Mouse (Mus musculus): Measurements from ENCODE around the gene Pak6.

Gene Pak6

GRCm38 (mm10) chr2:118665616-118666015 lies 2.5 kb downstream of the Pak6 start:
- DNase-seq = no peak

GRCm38 (mm10) chr2:118667181-118667580 lies 4.1 kb downstream of the Pak6 start:
- no peak for DNase-seq

GRCm38 (mm10) chr2:118669245-118669644 lies 6.1 kb downstream of the Pak6 start:
- no peak for DNase-seq

DNA sequence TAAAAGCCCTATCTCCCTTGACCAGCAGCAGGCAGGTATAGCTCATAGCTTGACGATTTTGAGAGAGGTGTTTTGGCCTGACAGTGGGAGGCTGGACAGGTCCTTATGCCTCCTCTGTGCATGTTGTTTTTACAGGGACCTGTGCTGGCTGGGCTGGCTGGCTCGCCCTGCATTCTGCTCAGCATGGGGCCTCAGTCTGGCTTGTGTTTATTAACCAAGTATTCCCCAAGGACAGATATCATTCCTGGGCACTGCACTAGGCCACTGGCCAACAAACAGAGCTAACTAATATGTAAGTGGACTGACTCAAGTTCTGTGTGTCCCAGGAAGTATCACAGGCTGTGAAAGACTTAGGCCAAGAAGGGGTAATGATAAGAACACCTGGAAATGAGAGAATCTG lies 6.7 kb downstream of the Pak6 start:
- no peak for DNase-seq

DNA sequence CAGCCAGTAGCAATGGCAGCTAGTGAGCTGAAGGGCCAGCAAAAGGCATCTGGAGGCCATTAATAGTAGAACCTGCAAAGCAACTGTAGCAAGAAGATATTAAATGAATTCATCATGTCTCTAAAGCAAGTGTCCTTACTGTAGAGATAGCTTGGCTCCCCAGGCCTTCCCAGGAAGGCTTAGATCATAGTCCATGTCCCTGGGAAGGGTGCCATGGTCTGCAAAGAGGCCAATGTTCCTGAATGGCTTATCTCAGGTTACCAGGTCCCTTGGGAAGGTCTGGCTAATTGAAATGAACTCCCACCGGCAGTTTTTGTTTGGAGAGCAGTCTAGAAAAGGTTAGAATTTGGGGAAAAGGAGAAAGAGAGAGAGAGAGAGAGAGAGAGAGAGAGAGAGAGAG lies 8.6 kb downstream of the Pak6 start:
- DNase-seq = no peak

DNA sequence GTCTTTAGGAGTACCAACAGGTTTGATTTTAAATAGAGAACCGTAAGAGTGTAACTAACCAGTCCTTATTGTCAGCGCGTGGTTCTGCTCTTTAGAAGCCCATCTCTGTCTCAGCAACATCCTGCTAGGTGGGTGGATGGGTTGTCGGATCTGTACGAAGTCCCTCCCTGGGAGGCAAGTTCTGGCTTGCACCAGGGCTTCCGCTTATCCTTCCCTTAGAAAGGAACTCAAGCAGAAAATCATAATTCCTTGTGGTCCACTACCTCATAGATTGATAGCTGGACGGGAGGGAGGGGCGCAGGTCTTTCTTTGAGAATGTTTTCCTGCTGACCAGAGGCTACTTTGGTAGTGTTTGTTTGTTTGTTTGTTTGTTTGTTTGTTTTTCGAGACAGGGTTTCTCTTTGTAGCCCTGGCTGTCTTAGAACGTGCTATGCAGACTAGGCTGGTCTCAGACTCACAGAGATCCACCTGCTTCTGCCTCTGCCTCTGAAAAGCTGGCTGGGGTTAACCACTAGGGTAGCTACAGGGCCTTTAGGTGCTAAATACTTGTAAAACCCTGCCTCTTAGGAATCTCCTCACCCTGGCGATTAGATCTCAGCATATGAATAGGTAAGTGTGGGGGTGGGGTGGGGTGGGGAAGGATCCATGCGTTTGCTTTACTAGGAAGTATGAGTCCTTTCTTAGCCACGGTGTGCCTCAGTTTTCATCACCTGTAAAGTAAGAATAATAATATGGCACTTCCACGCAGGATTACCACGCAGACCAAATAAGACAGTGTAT lies 10.8 kb downstream of the Pak6 start:
- no peak for DNase-seq

DNA sequence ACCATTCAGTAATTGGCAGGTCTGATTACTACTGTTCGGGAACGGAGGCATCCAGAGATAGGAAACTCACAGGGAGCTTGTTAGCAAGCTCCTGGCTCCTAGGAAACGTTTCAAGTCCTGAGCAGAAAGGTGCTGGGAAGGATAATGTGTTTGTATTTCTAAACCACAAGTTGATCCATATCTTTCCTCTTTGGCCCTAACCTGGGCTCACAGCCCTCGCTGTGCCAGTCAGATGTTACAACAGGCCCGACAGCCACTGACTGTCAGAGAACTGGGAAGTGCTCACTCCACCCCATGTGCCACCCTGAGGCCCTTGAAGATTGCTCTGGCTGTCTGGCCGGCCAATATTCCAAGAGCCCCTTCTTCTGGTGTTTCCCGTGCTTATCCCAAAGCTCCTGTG lies 11.4 kb downstream of the Pak6 start:
- no peak for DNase-seq

GRCm38 (mm10) chr2:118676839-118677741 lies 14.0 kb downstream of the Pak6 start:
- DNase-seq = peak in 1 of 2 experiments; percentile 28

DNA sequence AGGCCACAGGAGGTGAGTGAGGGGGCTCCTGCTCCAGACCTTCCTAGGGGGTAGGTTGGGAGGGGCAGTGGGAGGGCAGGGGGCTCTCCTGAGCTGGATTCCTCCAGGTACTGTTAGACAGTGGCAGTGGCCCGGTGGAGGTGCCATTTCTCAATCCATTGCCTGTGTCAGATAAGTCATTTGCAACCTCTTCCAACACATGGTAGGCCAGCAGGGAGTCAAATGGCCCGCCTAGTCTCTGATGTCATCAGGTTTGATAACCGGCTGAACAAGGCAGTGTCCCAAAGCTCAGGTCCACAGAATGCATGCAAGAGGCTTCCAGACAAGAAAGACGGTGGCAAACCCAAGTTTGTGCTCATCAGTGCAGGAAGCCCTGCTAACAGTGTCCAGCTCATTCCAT lies 14.7 kb downstream of the Pak6 start:
- DNase-seq = peak; percentile 51 to 67

DNA sequence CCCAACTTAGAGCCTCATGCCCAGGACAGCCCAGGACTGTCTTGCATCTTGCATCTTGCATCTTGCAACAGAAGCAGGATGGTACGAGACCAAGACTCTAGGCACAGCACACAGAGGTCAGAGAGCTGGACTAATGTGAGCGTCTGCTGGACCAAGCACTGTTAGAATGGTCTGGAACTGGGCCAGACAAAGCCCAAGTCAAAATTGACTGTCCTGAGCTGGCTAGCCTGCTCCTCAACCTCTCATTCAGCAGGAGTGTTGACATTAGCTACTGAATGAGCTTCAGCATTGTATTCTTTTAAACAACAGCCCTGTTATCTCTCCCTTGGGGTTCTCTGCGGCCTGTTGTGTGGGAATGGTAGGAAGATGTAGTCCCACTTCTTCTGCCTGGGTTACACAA lies 16.5 kb downstream of the Pak6 start:
- DNase-seq = no peak

- no peak for DNase-seq
Measured at GRCm38 (mm10) chr2:118680926-118681325, 17.8 kb downstream of the Pak6 start.

DNA sequence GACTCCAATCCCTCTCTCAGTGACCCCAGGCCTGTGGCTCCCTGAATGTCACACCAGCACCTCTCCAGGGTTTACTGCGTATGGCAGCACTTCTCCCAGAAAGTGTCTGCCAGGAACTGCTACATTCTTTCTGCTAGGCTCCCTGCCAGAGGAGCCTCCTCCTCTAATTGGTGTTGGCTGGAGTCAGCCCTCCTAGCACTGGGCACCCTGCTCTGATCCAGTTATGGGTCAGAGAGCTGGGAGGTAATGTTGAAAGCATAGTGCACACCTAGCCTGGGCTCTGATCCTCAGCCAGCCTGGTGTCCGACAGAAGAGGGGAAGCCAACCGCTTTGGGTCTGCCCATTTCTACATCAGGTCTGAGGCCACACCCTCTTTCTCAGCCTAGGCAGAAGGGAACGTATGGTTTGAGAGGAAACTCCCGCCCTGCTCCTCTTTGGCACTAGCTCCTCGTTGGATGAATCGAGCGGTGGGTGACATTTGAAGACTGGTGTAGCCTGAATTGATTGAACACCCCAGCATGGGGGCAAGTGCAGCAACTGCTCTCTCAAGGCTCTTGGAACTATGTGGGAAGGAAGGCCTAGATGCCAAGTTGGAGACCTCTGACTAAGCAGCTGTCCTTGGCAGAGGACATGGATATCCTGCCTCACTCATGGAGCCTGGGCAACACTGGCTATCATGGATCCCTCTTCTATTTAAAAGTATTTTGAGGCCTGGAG lies 19.6 kb downstream of the Pak6 start:
- DNase-seq = no peak

DNA sequence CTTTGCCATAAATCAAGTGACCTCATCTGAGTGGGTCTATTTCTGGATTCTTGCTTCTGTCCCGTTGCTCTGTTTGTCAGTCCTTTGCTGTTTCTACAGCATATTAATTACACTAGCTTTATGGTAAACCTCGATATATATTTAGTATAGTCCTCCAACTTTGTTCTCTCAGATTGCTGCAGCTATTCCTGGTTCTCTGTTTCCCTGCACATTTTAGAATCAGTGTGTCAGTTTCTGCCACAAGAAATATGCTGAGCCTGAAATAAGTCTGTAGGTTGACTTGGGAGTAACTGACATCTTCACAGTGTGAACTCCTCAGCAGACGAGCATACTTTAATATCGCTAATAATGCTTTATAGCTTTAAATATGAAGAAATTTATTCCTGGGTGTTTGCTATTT lies 22.0 kb downstream of the Pak6 start:
- no peak for DNase-seq

DNA sequence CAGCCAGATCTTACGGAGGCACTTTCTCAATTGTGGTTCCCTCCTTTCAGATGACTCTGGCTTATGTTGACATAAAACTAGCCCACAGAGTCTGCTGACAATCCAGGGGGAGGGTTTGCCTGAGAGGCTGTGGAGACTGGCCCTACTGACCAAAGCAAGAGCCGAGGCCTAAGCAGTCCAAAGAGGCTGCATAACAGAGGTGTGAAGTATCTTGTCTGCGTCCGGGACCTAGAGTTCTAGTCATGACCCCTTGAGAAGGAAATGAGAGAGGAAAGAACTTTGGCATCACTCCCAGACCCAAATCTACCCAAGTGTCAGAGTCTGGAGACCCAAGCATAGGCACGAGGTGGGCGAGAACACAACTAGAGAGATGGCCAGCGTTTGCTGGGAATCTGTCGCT lies 23.6 kb downstream of the Pak6 start:
- no peak for DNase-seq

- DNase-seq = no peak
Measured at GRCm38 (mm10) chr2:118687791-118688190, 24.7 kb downstream of the Pak6 start.

DNA sequence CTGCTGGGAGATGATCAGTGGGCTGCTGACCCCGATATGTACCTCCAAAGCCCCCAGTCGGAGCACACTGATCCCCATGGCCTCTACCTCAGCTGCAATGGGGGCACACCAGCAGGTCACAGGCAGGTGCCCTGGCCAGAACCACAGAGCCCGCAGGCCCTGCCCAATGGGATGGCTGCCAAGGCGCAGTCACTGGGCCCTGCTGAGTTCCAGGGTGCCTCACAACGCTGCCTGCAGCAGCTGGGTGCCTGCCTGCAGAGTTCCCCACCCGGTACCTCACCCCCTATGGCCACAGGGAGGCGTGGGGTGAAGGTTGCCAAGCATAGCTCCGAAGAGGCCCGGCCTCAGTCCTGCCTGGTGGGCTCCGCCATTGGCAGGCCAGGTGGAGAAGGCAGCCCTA lies 26.8 kb downstream of the Pak6 start:
- no peak for DNase-seq

DNA sequence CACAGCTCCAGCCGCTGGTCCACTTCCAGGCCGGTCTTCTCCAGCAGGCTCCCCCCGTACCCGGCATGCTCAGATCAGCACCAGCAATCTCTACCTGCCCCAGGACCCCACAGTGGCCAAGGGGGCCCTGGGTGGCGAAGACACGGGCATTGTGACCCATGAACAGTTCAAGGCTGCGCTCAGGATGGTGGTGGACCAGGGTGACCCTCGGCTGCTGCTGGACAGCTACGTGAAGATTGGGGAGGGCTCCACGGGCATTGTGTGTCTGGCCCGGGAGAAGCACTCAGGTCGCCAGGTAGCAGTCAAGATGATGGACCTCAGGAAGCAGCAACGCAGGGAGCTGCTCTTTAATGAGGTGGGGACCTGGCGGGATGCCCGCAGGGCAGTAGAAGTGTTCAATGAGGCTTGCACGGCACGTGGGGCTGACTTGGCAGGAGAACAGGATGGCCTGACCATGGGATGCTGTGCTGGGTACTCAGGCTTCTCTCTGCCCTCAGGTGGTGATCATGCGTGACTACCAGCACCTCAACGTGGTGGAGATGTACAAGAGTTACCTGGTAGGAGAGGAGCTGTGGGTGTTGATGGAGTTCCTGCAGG lies 30.4 kb downstream of the Pak6 start:
- DNase-seq = peak in 1 of 2 experiments; percentile 15

DNA sequence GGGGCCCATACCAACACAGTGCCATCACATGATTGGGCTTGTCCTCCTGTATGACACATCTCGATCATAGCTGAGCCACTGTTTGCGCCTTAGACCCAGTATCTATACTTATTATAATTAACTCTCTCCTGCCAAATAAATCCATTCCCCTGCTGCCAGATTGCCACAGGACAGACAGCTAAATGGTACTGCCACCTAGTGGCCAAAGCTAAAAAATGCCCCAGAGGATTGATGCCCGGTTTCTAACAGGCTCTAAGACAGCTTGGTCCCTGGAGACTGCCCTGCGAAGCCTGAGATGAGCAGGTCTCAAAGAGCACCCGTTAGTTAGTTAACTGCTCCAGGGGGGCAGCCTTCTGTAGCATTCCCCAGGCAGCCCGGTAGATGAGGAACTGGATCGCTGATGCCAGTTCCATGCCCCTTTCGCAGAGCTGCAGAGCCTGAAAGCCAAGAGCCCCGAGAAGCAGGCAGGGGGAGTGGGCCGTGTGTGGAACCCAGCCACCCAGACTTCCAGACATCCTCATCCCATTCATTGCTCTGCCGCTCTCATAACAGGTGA lies 32.7 kb downstream of the Pak6 start:
- DNase-seq = peak; percentile 55 to 68

- DNase-seq = peak in 1 of 2 experiments; percentile 43
Measured at GRCm38 (mm10) chr2:118696451-118697308, 33.6 kb downstream of the Pak6 start.

DNA sequence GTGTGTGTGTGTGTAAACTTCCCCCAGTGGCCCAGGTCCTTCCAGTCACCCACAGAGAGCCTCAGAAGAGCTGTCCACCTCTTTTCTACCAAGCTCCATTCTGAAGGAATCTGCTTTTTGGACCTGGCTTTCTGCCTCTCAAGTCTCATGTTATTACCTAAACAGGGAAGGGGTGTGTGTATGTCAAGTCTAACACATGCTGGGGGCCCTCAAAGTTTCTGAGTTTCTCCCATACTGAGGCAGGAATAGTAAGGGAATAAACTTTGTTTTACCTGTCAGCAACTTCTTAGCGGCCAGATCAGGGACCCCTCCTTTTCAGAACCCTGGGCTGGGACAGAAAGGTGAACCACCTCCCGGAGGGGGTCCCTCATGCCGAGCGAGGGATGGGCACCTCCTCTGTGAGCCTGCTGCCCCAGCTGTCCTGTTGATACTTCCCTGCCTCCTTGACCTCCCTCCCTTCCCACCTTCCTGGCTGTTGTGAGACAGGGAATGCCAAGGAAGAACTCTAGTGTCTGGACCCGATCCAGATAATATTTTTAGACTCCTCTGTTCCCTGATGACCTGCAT lies 34.3 kb downstream of the Pak6 start:
- no peak for DNase-seq

GRCm38 (mm10) chr2:118697955-118698354 lies 34.9 kb downstream of the Pak6 start:
- peak in 1 of 2 experiments; percentile 7 for DNase-seq

All from cerebellum, adult 18-20 months (tissue).